Mouse (Mus musculus) common myeloid progenitor, adult 5-6 weeks (primary cell): Measurements from ENCODE around the gene Gm42417. TPM values are rescaled to one million over a fixed set of nuclear protein-coding genes. Genes with fewer than 3 reads are reported as not detected.

Experiments
- ATAC-seq: replicated peaks from 2 replicates; pipeline ENCODE4 v1.8.0; 2016; ENCODE audit warnings: low read depth, mild to moderate bottlenecking, moderate TSS enrichment, inconsistent platforms; ENCODE audit not compliant: poor library complexity, severe bottlenecking
- total RNA-seq: library from RNA; stranded (forward); fragments of 200-1000, 187-1606 nt; gene quantifications from 2 replicates; pipeline ENCODE4 v1.2.3, GENCODE M21; 2017

Gene Gm42417
- not detected in 2 replicates for total RNA-seq

DNA sequence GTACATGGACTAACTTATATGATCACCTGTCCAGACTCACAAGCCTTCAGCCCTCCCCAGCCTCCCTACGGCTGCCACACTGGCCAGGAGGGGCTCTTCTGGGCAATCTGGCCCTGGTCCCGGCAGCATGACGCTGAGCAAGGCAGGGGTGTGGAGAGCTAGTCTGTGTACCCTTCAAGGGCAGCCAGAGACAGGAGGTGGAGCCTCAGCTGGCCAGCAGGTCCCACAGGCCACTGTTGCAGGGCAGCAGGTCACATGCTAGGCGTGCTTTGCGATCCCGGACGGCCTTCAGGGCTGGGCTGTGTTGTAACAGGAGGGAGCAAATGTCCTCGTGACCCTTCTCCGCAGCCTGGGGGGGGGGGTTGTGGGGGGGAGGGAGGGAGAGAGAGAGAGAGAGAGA, at the start of gene Gm42417:
TSS of gene Gm42417 (minus strand) at position 244 of the 400 bp plus-strand sequence.
- ATAC-seq: no peak

- no peak for ATAC-seq
Observed at GRCm38 (mm10) chr1:36587860-36588259, 48.6 kb upstream of the Gm42417 start.

DNA sequence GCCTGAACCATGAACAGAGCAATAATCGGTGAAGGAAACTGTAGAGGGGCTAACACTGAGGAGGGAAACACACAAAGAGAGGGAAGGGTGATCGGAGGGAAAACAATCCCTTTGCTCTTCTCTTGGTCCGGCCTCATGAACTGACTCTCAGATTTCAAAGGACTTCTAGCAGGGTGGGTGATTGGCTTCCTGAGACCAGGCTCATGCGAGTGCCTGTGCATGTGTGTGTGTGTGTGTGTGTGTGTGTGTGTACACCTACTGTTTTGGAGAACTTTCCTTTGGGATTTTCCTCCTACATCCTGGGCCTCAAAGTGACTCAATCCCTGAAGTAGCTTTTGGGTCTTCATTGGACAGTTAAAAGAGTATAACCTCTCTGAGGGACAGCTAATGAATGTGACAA, 47.1 kb upstream of the Gm42417 start:
- no peak for ATAC-seq

- ATAC-seq: no peak
Observed at GRCm38 (mm10) chr1:36583408-36584116, 44.3 kb upstream of the Gm42417 start.

DNA sequence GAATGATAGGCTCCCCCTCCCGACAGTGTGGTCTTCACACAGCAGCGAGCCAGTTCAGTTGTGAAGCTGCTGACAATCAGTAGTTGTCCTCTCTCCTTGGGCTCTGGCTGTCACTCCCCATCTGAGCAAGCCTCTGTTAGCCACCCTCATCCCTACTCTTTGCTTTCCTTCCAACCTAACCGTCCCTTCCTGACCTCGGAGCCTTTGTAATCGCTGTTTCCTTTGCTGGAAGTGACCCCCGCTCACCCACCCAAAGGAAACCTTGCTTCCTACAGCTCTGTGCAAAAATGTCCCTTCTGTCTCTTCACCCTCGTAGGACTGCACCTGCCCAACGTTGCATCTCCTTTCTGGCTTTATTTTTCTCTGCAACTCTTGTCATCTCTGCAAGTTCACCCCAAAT, 43.0 kb upstream of the Gm42417 start:
- ATAC-seq: no peak

DNA sequence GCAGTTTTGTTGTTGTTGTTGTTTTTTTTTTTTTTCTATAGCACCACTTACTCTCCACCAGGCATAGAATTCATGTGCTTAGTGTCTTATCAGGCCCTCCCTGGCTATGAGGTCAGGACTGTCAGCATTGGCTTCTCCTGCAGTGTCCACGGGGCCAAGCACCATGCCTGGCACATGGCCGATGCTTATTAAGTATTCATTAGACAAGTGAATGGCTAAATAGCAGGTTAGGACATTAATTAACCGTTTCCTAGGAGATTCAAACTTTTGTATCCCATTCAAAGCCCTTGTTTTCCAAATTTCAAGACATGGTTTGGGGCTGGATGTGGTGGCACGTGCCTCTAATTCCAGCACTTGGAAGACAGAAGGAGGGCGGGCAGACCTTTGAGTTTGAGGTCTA, 42.0 kb upstream of the Gm42417 start:
- no peak for ATAC-seq

- peak; percentile 91 for ATAC-seq
Observed at GRCm38 (mm10) chr1:36580384-36581207, 41.4 kb upstream of the Gm42417 start.

DNA sequence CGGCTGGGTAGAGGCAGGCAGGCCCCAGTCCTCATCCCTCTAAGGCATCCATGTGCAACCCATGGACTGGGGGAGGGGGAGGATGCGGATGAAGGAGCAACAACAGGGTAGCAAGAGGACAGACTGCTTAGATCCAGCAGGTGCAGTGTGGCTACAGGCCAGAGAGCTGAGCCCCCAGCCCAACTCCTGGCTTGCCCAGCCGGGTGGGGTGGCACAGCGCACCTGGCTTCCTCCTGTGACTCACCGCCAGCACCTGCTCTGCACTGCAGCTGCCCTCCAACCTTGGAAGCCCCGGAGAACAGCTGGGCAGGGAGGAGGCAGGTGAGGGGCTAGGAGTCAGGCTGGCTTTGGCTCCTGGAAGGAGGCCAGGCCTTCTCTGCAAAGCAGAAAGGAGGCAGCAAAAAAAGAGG, 40.8 kb upstream of the Gm42417 start:
- ATAC-seq: no peak

GRCm38 (mm10) chr1:36576991-36577675, 37.9 kb upstream of the Gm42417 start:
- no peak for ATAC-seq

DNA sequence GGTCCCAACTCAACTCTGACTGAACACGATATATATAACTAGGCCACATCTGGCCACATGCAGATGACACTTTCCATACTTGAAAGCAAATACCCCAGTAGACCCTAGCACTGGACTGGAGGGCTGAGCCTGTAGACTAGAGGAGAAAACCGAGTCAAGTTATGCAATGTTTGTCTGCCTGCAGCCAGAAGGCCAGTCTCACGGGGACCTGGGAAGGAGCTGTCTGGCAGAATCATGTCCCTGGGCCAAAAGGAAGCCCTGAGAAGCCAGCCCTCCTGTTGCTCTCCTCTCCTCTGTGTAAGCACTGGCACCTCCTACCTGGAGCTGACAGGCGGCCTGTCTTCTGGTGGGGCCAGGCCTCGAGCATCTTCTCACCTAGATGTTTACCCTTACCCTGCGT, 36.1 kb upstream of the Gm42417 start:
- ATAC-seq: no peak

DNA sequence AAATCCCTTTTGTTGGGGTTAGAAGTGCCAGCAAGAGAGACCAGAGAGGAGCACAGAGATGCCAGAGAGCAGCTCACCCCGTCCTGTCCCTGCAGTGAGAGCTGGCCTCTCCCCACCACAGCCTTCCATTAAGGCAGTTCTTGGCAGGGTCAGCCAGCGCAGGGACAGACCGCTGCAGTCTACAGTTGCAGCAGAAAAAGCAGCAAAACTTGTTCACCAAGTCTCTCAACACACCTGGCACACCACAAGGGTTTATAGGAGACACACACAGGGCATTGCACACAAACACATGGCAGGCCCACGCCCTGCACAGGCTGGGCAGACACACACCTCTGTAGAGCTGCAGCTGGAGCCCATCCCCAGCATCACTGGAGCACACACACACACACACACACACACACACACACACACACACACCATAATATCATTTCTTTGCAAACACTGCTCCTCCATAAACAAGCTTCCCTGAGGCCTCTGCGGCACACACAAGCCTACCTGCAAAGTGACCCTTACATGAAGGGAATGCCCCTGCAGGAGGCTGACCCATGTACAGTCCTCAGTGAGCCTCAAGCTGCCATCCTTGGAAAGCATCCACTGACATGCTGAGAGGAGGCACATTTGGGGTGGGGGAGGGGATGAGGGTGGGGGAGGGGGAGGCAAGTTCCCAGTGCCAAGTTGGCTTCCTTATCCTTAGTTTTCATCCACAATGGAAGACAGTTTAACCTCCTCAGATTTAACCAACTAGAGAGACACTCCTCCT, 35.1 kb upstream of the Gm42417 start:
- ATAC-seq: no peak

DNA sequence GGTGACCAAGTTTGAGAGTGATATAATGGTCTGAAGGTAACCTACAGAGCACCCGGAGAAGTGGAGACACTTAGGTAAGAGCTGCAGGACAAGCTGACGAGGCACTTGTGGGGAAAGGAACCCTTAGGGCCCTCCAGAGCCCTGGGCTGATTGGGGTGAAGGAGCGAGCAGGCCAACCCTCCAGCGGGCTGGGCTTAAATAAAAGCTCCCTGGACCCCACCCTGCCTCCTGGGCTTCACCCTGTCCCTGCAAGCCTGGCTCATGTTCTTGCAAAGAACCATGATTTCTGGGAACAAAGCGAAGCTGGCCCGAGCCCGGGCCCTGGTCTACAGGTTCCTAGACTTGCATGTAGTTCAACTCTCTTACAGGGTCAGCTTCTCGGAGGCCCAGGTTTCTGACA, 34.3 kb upstream of the Gm42417 start:
- ATAC-seq: no peak

- ATAC-seq: no peak
Observed at GRCm38 (mm10) chr1:36572709-36573108, 33.5 kb upstream of the Gm42417 start.

- no peak for ATAC-seq
Observed at GRCm38 (mm10) chr1:36572140-36572700, 33.0 kb upstream of the Gm42417 start.

- ATAC-seq: peak; percentile 87
Observed at GRCm38 (mm10) chr1:36571627-36572026, 32.4 kb upstream of the Gm42417 start.

GRCm38 (mm10) chr1:36570320-36570719, 31.1 kb upstream of the Gm42417 start:
- no peak for ATAC-seq

GRCm38 (mm10) chr1:36569694-36570276, 30.6 kb upstream of the Gm42417 start:
- ATAC-seq: no peak

DNA sequence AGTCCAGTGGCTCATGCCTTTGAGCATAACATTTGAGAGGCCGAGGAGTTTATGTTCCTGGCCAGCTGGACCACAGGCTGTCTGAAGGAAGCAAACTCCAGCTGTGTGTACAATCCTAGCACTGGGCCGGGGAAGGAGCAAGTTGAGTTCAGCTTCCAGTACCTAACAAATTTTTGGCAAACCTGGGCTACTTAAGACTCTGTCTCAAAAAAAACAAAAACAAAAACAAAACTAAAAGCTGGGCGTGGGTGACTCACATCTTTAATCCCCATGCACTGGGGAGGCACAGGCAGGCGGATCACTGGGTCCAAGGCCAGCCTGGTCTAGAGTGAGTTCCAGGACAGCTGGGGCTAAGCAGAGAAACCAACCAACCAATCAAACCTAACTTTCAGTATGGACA, 29.5 kb upstream of the Gm42417 start:
- ATAC-seq: no peak

DNA sequence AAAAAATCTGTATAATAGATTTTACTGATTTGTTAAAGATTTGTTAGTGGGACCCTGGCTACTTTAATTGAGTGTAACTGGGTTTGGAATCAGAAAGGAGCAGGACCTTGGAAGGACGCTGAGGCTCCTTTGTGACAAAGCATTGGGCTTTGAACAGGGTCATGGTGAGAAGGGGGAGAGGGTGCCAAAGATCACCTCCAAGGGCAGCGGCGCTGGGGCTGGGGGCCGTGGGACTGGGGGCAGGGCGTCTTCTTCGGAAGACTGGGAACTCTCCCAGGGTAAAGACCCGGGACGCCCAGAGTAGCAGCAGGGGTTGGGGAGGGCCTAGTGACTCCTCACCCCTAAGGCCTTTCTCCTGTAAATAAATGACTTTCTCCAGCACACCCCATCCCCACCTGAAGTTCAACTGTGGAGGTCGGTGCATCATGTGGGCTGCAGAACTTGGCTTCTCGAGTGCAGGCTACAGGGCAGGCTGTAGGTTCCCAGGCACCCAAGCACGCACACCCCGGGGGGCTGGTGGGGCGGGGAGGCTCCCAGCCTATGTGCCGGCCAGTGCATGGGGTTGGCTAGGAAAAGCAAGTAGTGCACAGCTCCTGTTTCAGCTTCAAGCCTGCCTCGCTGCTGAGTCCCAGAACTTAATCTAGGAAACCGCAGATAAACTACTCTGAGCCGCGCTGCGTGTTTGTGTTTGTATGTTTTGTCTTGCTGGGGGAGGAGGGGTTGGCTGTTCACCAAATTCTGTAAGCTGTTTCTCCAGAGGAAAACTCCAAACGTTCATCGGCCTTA, 28.8 kb upstream of the Gm42417 start:
- no peak for ATAC-seq
